Mouse (Mus musculus) adrenal gland, postnatal 14 days (tissue): ENCODE data around the gene Trmt6. TPM values are rescaled to one million over a fixed set of nuclear protein-coding genes. Genes with fewer than 3 reads are reported as not detected.

Experiments used
- total RNA-seq: library from RNA; stranded (reverse); gene quantifications from 2 replicates; pipeline ENCODE4 v1.2.3, GENCODE M21; 2021

The Trmt6 gene
- total RNA-seq, 1 experiment from 2014 or later, result 17.6 TPM

Other genes with a start within 250 kb of the Trmt6 start
- 36.2 and 47.1 TPM in 2 replicates for gene Gpcpd1, start 228.3 kb downstream of the Trmt6 start, total RNA-seq
- 8.5 and 9.4 TPM in 2 replicates for gene Shld1, start 129.1 kb downstream of the Trmt6 start, total RNA-seq
- 1,709 and 1,883 TPM in 2 replicates for gene Chgb, start 34.8 kb downstream of the Trmt6 start, total RNA-seq
- 3.3 and 4.4 TPM in 2 replicates for gene Mcm8, start 86 bp upstream of the Trmt6 start, total RNA-seq
- gene Crls1, start 30.6 kb upstream of the Trmt6 start, total RNA-seq, result 117 and 131 TPM in 2 replicates
- 3.0 and 3.3 TPM in 2 replicates for gene Lrrn4, start 64.8 kb upstream of the Trmt6 start, total RNA-seq
- not detected in 2 replicates for gene Fermt1, start 129.9 kb upstream of the Trmt6 start, total RNA-seq